Mouse (Mus musculus): ENCODE data around the gene Ccdc117. TPM values are rescaled to one million over a fixed set of nuclear protein-coding genes. Genes with fewer than 3 reads are reported as not detected.
"Not testable (repeated sequence)": the region's sequence is repeated elsewhere in the genome, so short reads cannot be mapped to it uniquely, and the experiment has no call there.

Gene Ccdc117
- polyA plus RNA-seq, 1 experiment from 2014 or later, result 12.4 TPM

GRCm38 (mm10) chr11:5499961-5500644 lies 41.9 kb downstream of the Ccdc117 start:
- 91% methylated on average over 11 of the region's 11 CpGs for whole genome bisulfite sequencing
- no peak overlapping the region for H3K4me2 ChIP-seq
- H3K36me3 ChIP-seq, result no peaks in the 10 kb centered on the region
- H3K27me3 ChIP-seq, result no peaks in the 10 kb centered on the region
- no peaks in the 10 kb centered on the region for H3K4me1 ChIP-seq (replicated peaks)
- no peak overlapping the region for H3K9ac ChIP-seq
- no peaks in the 10 kb centered on the region for H3K9me3 ChIP-seq
- no peak overlapping the region for H3K4me3 ChIP-seq
- ATAC-seq (ENCODE audit: low FRiP score), result no peak
- H3K27ac ChIP-seq, result no peak overlapping the region

GRCm38 (mm10) chr11:5498931-5499661 lies 42.9 kb downstream of the Ccdc117 start:
- H3K9ac ChIP-seq, result no peak overlapping the region
- no peak overlapping the region for H3K27ac ChIP-seq
- no peaks in the 10 kb centered on the region for H3K9me3 ChIP-seq
- 76% methylated on average over 13 of the region's 13 CpGs for WGBS
- H3K4me1 ChIP-seq (replicated peaks), result no peaks in the 10 kb centered on the region
- H3K36me3 ChIP-seq, result no peaks in the 10 kb centered on the region
- no peak for ATAC-seq (ENCODE audit: low FRiP score)
- H3K4me3 ChIP-seq, result no peak overlapping the region
- H3K27me3 ChIP-seq, result no peaks in the 10 kb centered on the region
- H3K4me2 ChIP-seq, result no peak overlapping the region

- H3K4me1 ChIP-seq (replicated peaks), result no peaks in the 10 kb centered on the region
- H3K4me3 ChIP-seq, result no peak overlapping the region
- no peak for ATAC-seq (ENCODE audit: low FRiP score)
- WGBS, result 85% methylated on average over 9 of the region's 9 CpGs
- H3K36me3 ChIP-seq, result no peaks in the 10 kb centered on the region
- no peak overlapping the region for H3K9ac ChIP-seq
- no peak overlapping the region for H3K4me2 ChIP-seq
- H3K27ac ChIP-seq, result no peak overlapping the region
- H3K9me3 ChIP-seq, result no peaks in the 10 kb centered on the region
- H3K27me3 ChIP-seq, result no peaks in the 10 kb centered on the region
These were observed 43.6 kb downstream of the Ccdc117 start for GRCm38 (mm10) chr11:5498422-5498821.

GRCm38 (mm10) chr11:5496559-5497248 lies 45.3 kb downstream of the Ccdc117 start:
- Histone ChIP-seq H3K4me3 (no peak overlapping the region), H3K9ac (no peak overlapping the region), H3K4me1 (replicated peaks) (no peaks in the 10 kb centered on the region), H3K4me2 (no peak overlapping the region), H3K36me3 (no peaks in the 10 kb centered on the region), H3K27ac (no peak overlapping the region), H3K9me3 (no peaks in the 10 kb centered on the region), H3K27me3 (no peaks in the 10 kb centered on the region)
- WGBS, result 95% methylated on average over 13 of the region's 13 CpGs
- ATAC-seq (ENCODE audit: low FRiP score), result no peak

- Histone ChIP-seq H3K9me3 (no peaks in the 10 kb centered on the region), H3K9ac (no peak overlapping the region), H3K27ac (no peak overlapping the region), H3K4me1 (replicated peaks) (no peaks in the 10 kb centered on the region), H3K4me2 (no peak overlapping the region), H3K27me3 (no peaks in the 10 kb centered on the region), H3K36me3 (no peaks in the 10 kb centered on the region), H3K4me3 (no peak overlapping the region)
- no peak for ATAC-seq (ENCODE audit: low FRiP score)
- WGBS, result 81% methylated on average over 5 of the region's 5 CpGs
These were observed 46.1 kb downstream of the Ccdc117 start for GRCm38 (mm10) chr11:5495906-5496305.

GRCm38 (mm10) chr11:5495286-5495832 lies 46.6 kb downstream of the Ccdc117 start:
- H3K27me3 ChIP-seq, result no peaks in the 10 kb centered on the region
- WGBS, result 60% methylated on average over 12 of the region's 12 CpGs
- no peak overlapping the region for H3K4me3 ChIP-seq
- no peaks in the 10 kb centered on the region for H3K4me1 ChIP-seq (replicated peaks)
- no peak overlapping the region for H3K9ac ChIP-seq
- ATAC-seq (ENCODE audit: low FRiP score), result no peak
- H3K9me3 ChIP-seq, result no peaks in the 10 kb centered on the region
- no peaks in the 10 kb centered on the region for H3K36me3 ChIP-seq
- H3K4me2 ChIP-seq, result no peak overlapping the region
- H3K27ac ChIP-seq, result no peak overlapping the region

GRCm38 (mm10) chr11:5493869-5494268 lies 48.1 kb downstream of the Ccdc117 start:
- no peak overlapping the region for H3K4me3 ChIP-seq
- no peaks in the 10 kb centered on the region for H3K27me3 ChIP-seq
- no peak overlapping the region for H3K9ac ChIP-seq
- WGBS, result 56% methylated on average over 2 of the region's 2 CpGs
- H3K9me3 ChIP-seq, result no peaks in the 10 kb centered on the region
- ATAC-seq (ENCODE audit: low FRiP score), result no peak
- no peaks in the 10 kb centered on the region for H3K4me1 ChIP-seq (replicated peaks)
- H3K27ac ChIP-seq, result no peak overlapping the region
- H3K36me3 ChIP-seq, result no peaks in the 10 kb centered on the region
- no peak overlapping the region for H3K4me2 ChIP-seq

- no peak for ATAC-seq (ENCODE audit: low FRiP score)
- Histone ChIP-seq H3K4me2 (no peak overlapping the region), H3K36me3 (no peaks in the 10 kb centered on the region), H3K4me1 (replicated peaks) (no peaks in the 10 kb centered on the region), H3K9ac (no peak overlapping the region; the same call in 1 of the 2 replicates), H3K27me3 (no peaks in the 10 kb centered on the region), H3K27ac (no peak overlapping the region), H3K4me3 (no peak overlapping the region), H3K9me3 (no peaks in the 10 kb centered on the region)
- WGBS, result 81% methylated on average over 7 of the region's 7 CpGs
These were observed 50.1 kb downstream of the Ccdc117 start for GRCm38 (mm10) chr11:5491912-5492311.

- no peak overlapping the region for H3K27ac ChIP-seq
- H3K4me3 ChIP-seq, result no peak overlapping the region
- H3K4me1 ChIP-seq (replicated peaks), result no peaks in the 10 kb centered on the region
- H3K9ac ChIP-seq, result no peak overlapping the region
- H3K27me3 ChIP-seq, result no peaks in the 10 kb centered on the region
- ATAC-seq (ENCODE audit: low FRiP score), result no peak
- no peak overlapping the region for H3K4me2 ChIP-seq
- 83% methylated on average over 10 of the region's 10 CpGs for WGBS
- no peaks in the 10 kb centered on the region for H3K9me3 ChIP-seq
- H3K36me3 ChIP-seq, result no peaks in the 10 kb centered on the region
These were observed 50.9 kb downstream of the Ccdc117 start for GRCm38 (mm10) chr11:5490989-5491656.

- not testable (repeated sequence) for H3K9me3 ChIP-seq; H3K9ac ChIP-seq; H3K4me1 ChIP-seq (replicated peaks); H3K27ac ChIP-seq; H3K4me3 ChIP-seq; H3K4me2 ChIP-seq; ATAC-seq (ENCODE audit: low FRiP score); H3K27me3 ChIP-seq; H3K36me3 ChIP-seq
- 92% methylated on average over 10 of the region's 10 CpGs for WGBS
These were observed 52.6 kb downstream of the Ccdc117 start for GRCm38 (mm10) chr11:5489433-5489832.

- Histone ChIP-seq H3K27me3 (no peaks in the 10 kb centered on the region), H3K4me3 (peak overlapping the region; percentile 39), H3K9ac (peak overlapping the region; percentile 68), H3K4me1 (replicated peaks) (peaks cover 3% of the 10 kb centered on the region; the same call in 1 of the 2 replicates), H3K9me3 (no peaks in the 10 kb centered on the region), H3K27ac (no peak overlapping the region), H3K4me2 (peak overlapping the region; percentile 61), H3K36me3 (no peaks in the 10 kb centered on the region)
- peak; percentile 73 for ATAC-seq (ENCODE audit: low FRiP score)
- 17% methylated on average over 15 of the region's 15 CpGs for WGBS
These were observed 56.6 kb downstream of the Ccdc117 start for GRCm38 (mm10) chr11:5485193-5486011.

All from hindbrain, embryonic 13.5 days (tissue).